Mouse (Mus musculus): Measurements from ENCODE around the gene Abca7.

Gene Abca7

DNA sequence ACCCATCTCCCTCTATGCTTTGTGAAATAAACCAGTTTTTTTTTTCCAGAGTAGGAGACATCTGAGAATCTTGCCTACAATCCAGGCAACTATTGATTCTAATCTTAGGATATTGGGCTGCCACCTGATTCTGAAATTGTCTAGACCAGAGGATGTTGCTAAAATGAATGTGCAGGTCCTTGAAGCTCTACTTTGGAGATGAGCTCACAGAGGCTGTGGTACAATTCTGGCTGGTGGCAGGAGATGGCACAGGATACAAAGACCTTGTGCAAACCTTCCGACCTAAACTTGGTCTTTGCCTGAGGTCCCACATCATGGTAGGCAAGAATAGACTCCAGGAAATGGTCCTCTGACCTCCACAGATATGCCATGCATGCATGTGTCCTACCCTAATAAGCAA is 658 bp upstream of the Abca7 start:
- DNase-seq: no peak

DNA sequence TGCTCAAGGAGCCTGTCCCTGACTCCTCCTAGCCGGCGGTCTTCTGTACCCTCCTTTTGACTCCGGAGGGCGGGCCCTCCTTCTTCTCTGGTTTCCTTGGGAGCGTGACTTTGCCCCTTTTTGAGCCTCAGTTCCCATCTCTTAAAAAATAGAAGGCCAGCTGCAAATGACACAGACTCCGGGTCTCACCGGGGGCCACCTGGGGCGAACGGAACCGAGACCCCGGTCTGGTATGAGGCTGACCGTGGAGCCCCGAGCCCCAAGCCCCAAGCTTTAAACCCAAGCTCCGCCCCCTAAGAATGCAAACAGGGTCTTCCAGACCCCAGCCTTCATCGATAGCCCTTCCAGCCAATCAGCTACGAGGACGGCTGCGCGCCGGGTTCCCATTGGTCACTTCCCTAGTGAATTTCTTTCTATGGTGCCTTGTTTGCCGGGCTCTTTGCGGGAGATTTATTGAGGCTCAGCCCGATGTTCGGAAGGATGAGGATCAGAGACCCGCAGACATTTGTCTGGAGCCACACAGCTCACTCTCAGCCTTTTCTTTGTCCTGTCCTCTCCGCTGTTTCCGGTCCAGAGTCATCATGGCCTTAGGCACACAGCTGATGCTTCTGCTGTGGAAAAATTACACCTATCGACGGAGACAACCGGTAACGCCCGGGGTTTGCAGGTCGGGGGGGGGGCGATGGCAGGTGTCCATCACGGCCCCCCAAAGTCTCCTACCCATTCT is 903 bp downstream of the Abca7 start:
- DNase-seq: peak; percentile 63 to 77

DNA sequence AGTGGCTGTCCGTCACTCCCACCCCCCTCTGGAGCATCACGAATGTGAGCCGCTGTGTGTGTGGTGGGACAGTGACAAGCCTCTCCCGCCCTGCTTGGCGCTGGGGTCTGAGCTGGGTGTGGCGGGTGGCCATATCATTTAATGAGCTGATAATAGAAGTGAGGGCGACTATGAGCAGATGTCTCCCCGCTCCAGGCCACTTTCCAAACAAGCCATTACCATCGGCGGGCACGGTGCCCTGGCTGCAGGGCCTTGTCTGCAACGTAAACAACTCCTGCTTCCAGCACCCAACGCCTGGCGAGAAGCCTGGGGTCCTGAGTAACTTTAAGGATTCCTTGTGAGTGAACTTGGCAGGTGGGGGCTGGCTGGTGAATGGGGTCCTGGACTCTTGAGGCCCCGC is 1.5 kb downstream of the Abca7 start:
- DNase-seq: no peak

- DNase-seq: no peak
These were observed 5.7 kb downstream of the Abca7 start for GRCm38 (mm10) chr10:80001945-80002344.

DNA sequence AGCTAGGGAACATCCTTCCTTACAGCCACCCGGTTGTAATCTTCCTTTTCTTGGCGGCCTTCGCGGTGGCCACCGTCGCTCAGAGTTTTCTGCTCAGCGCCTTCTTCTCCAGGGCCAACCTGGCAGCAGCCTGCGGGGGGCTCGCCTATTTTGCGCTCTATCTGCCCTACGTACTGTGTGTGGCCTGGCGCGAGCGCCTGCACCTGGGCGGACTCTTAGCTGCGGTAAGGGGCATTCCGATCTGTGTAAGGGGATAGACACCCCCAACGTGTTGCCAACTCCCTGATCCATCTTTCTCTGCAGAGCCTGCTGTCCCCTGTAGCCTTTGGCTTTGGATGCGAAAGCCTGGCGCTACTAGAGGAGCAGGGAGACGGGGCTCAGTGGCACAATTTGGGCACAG is 6.5 kb downstream of the Abca7 start:
- no peak for DNase-seq

DNA sequence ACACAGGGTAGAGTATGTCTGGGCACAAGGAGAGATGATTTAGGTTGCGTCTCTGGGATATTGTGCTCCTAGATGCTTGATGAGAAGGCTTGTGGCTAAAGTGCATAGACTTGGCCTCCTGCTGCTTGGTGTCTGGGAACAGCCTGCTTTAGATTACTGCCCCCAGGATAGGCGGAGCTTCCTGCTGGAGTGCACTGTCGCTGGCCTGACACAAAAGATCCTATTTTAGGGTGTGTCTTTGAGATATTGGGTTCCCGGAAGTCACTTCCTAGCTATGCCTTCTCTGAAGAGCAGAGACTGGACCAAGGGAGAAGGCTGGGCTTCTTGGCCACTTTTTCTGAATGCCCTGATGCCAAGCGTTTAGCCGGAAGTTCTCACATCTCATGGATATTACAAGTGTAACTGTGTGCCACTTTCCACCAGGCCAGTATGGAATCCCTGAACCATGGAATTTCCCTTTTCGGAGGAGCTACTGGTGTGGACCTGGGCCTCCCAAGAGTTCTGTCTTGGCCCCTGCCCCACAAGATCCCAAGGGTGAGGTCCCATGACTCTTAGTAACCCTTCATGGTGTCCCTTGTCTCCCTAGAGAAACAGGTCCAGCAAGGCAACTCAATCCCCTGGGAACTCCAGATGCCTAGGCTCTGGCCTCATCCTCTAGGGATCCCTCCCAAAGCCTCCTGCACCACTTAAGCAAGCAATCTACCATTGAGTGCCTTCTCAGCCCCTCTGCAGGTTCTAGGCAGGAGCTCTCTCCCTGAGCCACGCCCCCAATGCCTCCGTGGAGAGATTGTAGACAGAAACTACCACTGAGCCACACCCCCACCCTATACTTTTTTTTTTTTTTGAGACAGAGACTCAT is 7.3 kb downstream of the Abca7 start:
- DNase-seq: no peak

- no peak for DNase-seq
These were observed 8.0 kb downstream of the Abca7 start for GRCm38 (mm10) chr10:80004233-80004705.

DNA sequence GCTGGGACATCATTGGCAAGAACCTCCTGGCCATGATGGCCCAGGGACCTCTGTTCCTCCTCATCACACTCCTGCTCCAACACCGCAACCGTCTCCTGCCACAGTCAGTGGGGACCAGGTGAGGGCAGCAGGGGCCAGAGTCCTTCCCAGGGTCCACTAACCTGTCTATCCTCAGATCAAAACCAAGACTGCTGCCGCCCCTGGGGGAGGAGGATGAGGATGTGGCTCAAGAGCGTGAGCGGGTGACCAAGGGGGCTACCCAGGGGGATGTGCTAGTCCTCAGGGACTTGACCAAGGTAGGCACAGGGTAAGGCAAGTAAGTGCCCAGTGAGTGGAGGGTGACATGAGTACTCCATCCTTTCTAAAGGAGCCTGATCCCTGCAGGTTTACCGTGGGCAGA is 15.4 kb downstream of the Abca7 start:
- no peak for DNase-seq

- no peak for DNase-seq
These were observed 17.3 kb downstream of the Abca7 start for GRCm38 (mm10) chr10:80013609-80014008.

- DNase-seq: no peak
These were observed 18.4 kb downstream of the Abca7 start for GRCm38 (mm10) chr10:80014484-80015290.

DNA sequence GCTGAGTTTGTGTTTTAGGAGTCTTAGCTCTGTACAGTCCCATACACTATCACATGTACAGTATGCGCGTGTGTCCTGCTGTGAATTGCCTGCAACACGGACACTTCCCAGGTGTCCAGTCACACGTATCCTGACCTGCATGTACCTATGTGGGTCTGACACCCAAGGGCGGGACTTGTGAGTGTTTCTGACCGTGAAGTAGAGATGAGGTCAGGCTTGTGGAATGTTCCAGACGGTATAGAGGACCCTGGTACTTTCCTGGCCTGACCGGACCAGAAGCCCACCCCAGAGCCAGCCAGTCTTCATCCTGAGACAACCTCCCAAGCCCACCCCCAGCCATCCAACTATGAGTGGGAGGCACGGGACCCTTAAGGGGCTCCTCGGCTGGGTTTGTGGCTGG is 19.3 kb downstream of the Abca7 start:
- DNase-seq: no peak

GRCm38 (mm10) chr10:80016511-80016910 is 20.2 kb downstream of the Abca7 start, which contains the start of gene Arhgap45:
Arhgap45 (plus strand) TSS chr10:80016653.
- DNase-seq: peak; percentile 87 to 94

- no peak for DNase-seq
These were observed 20.6 kb downstream of the Abca7 start for GRCm38 (mm10) chr10:80016931-80017330.

DNA sequence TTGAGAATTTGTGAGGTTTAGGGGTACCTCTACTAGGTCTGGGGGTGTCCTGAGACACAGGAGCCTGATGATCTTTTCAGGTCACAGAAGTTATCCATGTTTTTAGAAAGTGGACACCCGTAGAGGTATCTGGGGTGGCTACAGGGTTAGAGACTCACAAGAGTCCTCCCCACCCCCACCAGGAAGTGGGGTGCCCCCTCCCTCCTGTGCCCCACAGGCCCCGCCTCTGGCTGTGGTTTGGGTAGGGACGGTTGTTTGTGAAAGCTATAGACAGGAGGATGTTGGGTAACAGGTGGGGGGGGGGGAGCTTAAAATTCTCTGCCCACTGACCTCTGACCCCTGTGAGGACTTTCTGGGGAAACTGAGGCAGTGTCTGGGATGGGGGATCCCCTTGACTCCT is 21.1 kb downstream of the Abca7 start:
- DNase-seq: peak; percentile 95 to 97

DNA sequence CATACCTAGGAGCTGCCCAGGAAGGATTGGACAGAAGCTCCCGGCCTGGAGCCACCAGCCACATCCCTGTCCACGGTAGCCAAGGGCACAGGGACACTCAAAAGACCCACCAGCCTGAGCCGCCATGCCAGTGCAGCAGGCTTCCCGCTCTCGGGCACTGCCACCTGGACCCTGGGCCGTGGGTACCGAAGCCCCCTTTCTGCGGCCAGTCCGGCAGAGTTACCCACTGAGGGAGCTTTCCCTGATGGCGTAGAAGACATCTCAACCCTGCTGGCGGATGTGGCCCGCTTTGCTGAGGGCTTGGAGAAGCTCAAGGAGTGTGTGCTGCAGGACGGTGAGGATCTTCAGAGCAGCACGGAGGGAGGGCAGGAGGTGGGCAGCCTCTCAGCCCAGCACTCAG is 21.5 kb downstream of the Abca7 start:
- peak in 1 of 2 experiments; percentile 64 for DNase-seq

DNA sequence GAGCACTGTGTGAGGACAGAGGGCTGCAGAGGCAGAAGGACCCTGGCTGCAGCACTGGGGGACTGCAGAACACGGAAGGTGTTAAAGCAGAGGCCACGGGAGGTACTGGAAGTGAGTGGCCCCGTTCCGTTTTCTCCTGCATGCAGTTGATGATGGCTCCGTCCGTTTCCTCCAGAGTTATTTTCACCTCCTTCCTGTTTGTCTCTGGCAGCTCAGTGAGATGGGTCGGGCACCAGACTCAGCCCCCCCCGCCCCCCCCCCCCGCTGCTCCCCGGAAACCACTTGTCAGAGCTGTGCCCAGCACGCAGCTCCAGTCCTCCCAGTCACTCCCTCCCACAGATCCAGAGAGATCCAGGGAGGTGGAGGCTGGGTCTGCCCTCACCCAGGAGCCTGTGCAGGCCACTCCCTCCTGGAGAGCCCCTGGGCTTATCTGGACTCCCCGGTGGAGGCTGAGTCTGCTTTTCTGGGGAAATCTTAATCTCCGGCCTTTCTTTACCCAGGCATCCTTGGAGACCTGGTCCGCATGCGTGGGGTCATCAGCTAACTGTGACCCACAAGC is 22.5 kb downstream of the Abca7 start:
- peak in 1 of 2 experiments; percentile 69 for DNase-seq

- no peak for DNase-seq
These were observed 23.3 kb downstream of the Abca7 start for GRCm38 (mm10) chr10:80019471-80020131.

- no peak for DNase-seq
These were observed 23.9 kb downstream of the Abca7 start for GRCm38 (mm10) chr10:80020191-80020590.

- DNase-seq: no peak
These were observed 24.5 kb downstream of the Abca7 start for GRCm38 (mm10) chr10:80020603-80021319.

DNA sequence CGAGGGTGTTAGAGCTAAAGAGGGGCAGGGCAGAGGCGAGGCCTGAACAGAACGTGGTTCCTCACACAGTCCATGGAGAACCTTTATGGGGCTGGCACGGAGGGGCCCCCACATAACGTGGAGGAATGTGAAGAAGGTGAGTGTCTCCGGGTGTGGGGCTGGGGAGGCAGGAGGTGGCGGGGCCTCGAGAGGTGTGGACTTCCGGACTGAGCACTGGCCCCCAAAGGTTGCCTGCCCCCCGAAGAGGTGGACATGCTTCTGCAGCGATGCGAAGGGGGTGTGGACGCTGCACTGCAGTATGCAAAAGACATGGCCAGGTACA is 25.0 kb downstream of the Abca7 start:
- DNase-seq: no peak

DNA sequence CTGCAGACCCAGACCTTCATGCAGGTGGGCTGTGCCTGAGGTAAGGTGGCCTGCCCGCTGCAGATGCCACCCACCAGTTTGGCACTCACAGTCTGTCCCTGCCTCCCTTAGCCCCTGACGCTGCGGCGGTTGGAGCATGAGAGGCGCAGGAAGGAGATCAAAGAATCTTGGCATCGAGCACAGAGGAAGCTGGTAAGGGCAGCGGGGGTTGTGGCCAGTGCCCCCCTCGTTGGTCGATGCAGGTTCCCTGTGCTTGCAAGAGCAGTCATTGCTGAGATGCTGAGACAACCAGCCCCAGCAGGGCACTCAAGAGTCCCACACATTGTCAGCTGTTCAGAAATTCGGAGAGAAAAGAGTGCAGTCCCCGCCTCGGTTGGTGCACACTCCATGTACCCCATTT is 25.9 kb downstream of the Abca7 start:
- DNase-seq: peak in 1 of 2 experiments; percentile 64

- DNase-seq: no peak
These were observed 26.5 kb downstream of the Abca7 start for GRCm38 (mm10) chr10:80022806-80023205.
